Mouse (Mus musculus): ENCODE data around the gene Zfp58. TPM values are rescaled to one million over a fixed set of nuclear protein-coding genes. Genes with fewer than 3 reads are reported as not detected.

Zfp58 gene
- polyA plus RNA-seq (2014; fragmentation: Nextera tagmentation; extraction: Ambion mirVana): 17.9 and 19.6 TPM in 2 replicates

DNA sequence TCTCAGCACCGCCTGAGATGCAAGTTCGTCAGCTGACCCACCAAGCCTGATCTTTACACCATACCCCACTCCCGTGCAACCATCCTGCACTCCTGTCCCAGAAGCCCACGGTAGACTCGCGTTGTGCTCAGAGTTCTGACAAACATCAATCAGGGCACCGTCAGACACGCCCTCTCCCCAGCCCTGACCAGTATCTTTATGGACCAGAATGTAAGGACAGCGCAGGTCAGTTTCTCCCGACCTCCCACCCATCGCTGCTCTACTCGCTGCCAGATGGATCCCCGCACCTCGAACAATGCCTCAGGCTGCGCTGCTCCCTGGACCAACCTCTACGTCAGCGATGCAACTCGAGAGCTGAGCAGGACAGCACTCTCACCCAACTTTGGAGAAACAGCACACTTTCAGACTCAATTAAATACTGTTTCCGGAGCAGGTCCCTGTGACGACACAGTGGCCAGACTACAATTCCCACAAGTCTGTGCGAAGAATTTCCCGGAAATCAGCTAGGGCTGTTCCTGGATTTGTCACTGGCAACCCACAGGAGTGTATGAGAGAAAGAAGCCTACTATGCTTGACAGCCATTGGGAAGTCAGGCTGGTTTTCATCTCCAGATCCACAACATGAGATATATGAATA lies at the start of gene Zfp58:
TSS of gene Zfp58 (minus strand) at position 472 of the 636 bp plus-strand sequence.
- H3K4me3 ChIP-seq (ENCODE audit: low read depth, low read length): peak within 1 kb of the TSS; percentile 75
- WGBS: under 1% methylated on average over 22 of the region's 22 CpGs
- DNase-seq (ENCODE audit: low spot score, missing footprints) (peak; percentile 98), ATAC-seq (ENCODE audit: low FRiP score) (peak; percentile 97)
- no peaks in the 10 kb centered on the region for H3K9me3 ChIP-seq (ENCODE audit: control insufficient read depth, low read length)
- 0 out of 2 replicates have a peak, but pooled peaks cover under 1% of the 10 kb centered on the region for H3K36me3 ChIP-seq (ENCODE audit: control insufficient read depth, insufficient read depth, low read length)
- H3K9ac ChIP-seq (ENCODE audit: low read length): peak within 1 kb of the TSS; percentile 80
- H3K4me2 ChIP-seq: peak within 1 kb of the TSS; percentile 79
- H3K27me3 ChIP-seq (ENCODE audit: control insufficient read depth, insufficient read depth, low read length): no peaks in the 10 kb centered on the region
- peaks cover 6% of the 10 kb centered on the region; the same call in 1 of the 2 replicates for H3K4me1 ChIP-seq (ENCODE audit: control insufficient read depth, insufficient read depth, low read length)
- no peak within 1 kb of the TSS for H3K27ac ChIP-seq (ENCODE audit: low read depth, low read length)

- no peak overlapping the region for H3K4me3 ChIP-seq (ENCODE audit: low read depth, low read length)
- DNase-seq (ENCODE audit: low spot score, missing footprints) (no peak), ATAC-seq (ENCODE audit: low FRiP score) (no peak)
- H3K4me1 ChIP-seq (ENCODE audit: control insufficient read depth, insufficient read depth, low read length): no peaks in the 10 kb centered on the region
- H3K4me2 ChIP-seq: no peak overlapping the region
- H3K9me3 ChIP-seq (ENCODE audit: control insufficient read depth, low read length): no peaks in the 10 kb centered on the region; the same call in 1 of the 2 replicates
- no peak overlapping the region for H3K27ac ChIP-seq (ENCODE audit: low read depth, low read length)
- H3K36me3 ChIP-seq (ENCODE audit: control insufficient read depth, insufficient read depth, low read length): peaks cover 21% of the 10 kb centered on the region
- 92% methylated on average over 1 of the region's 1 CpGs for WGBS
- no peaks in the 10 kb centered on the region for H3K27me3 ChIP-seq (ENCODE audit: control insufficient read depth, insufficient read depth, low read length)
- no peak overlapping the region for H3K9ac ChIP-seq (ENCODE audit: low read length)
Measured at GRCm38 (mm10) chr13:67545941-67546340, 45.6 kb upstream of the Zfp58 start.

GRCm38 (mm10) chr13:67527049-67527730 lies 26.8 kb upstream of the Zfp58 start:
- Histone ChIP-seq H3K27me3 (ENCODE audit: control insufficient read depth, insufficient read depth, low read length) (no peaks in the 10 kb centered on the region), H3K4me3 (ENCODE audit: low read depth, low read length) (no peak overlapping the region), H3K4me1 (ENCODE audit: control insufficient read depth, insufficient read depth, low read length) (peaks cover 8% of the 10 kb centered on the region), H3K9me3 (ENCODE audit: control insufficient read depth, low read length) (no peaks in the 10 kb centered on the region), H3K36me3 (ENCODE audit: control insufficient read depth, insufficient read depth, low read length) (no peaks in the 10 kb centered on the region), H3K27ac (ENCODE audit: low read depth, low read length) (no peak overlapping the region), H3K9ac (ENCODE audit: low read length) (no peak overlapping the region), H3K4me2 (no peak overlapping the region)
- no peak for ATAC-seq (ENCODE audit: low FRiP score)
- DNase-seq (ENCODE audit: low spot score, missing footprints): no peak
- WGBS: 71% methylated on average over 3 of the region's 3 CpGs

DNA sequence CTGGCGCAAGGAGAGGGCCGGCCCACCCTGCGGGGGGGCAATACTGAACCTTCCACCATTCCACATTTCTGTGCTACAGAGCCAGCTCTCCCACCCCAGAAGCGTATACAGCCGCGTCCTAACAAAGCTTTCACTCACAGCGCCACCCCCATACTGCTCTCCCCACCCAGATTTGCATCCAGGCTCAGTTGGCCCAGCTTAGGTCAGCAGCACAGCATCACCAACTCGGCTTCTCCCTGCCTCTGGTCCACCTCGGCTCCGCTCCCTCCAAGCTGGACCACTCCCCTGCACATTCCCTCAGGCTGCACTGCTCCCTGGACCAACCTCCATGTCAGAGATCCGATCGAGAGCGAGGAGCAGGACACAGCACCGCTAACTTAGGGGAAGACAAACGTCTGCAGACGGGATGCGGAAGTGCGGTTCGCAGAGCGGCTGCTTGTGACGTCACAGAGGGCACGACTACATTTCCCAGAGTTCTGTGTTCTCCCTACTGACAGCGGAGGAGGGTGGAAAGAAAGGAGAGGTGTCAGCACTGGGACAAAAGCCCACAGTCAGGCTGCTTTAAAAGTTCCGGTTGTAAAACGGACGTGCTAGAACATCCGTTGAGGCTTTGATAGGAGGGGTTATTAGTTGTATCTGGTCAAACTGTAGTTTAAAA lies 25.5 kb upstream of the Zfp58 start, which contains the start of the genes Gm26965 and Zfp87:
TSS of gene Gm26965 (minus strand) at position 399 of the 658 bp plus-strand sequence.
TSS of gene Zfp87 (minus strand) at position 425 of the 658 bp plus-strand sequence.
- Histone ChIP-seq H3K27me3 (ENCODE audit: control insufficient read depth, insufficient read depth, low read length) (no peaks in the 10 kb centered on the region), H3K4me1 (ENCODE audit: control insufficient read depth, insufficient read depth, low read length) (peaks cover 8% of the 10 kb centered on the region), H3K27ac (ENCODE audit: low read depth, low read length) (0 out of 2 replicates have a peak within 1 kb of the TSS, but pooled peaks have one; percentile 20), H3K4me3 (ENCODE audit: low read depth, low read length) (peak within 1 kb of the TSS; percentile 87), H3K36me3 (ENCODE audit: control insufficient read depth, insufficient read depth, low read length) (no peaks in the 10 kb centered on the region; the same call in 1 of the 2 replicates), H3K9me3 (ENCODE audit: control insufficient read depth, low read length) (no peaks in the 10 kb centered on the region), H3K4me2 (peak within 1 kb of the TSS; percentile 82), H3K9ac (ENCODE audit: low read length) (peak within 1 kb of the TSS; percentile 86)
- DNase-seq (ENCODE audit: low spot score, missing footprints) (peak; percentile 98), ATAC-seq (ENCODE audit: low FRiP score) (peak; percentile 99)
- 0% methylated on average over 27 of the region's 27 CpGs for WGBS

- no peaks in the 10 kb centered on the region for H3K9me3 ChIP-seq (ENCODE audit: control insufficient read depth, low read length)
- no peaks in the 10 kb centered on the region for H3K27me3 ChIP-seq (ENCODE audit: control insufficient read depth, insufficient read depth, low read length)
- no peak overlapping the region for H3K27ac ChIP-seq (ENCODE audit: low read depth, low read length)
- H3K4me2 ChIP-seq: no peak overlapping the region
- H3K4me3 ChIP-seq (ENCODE audit: low read depth, low read length): no peak overlapping the region
- H3K36me3 ChIP-seq (ENCODE audit: control insufficient read depth, insufficient read depth, low read length): no peaks in the 10 kb centered on the region
- ATAC-seq (ENCODE audit: low FRiP score) (0 out of 2 replicates have a peak, but pooled peaks have one; percentile 19), DNase-seq (ENCODE audit: low spot score, missing footprints) (no peak)
- 79% methylated on average over 1 of the region's 1 CpGs for WGBS
- H3K9ac ChIP-seq (ENCODE audit: low read length): peak overlapping the region; percentile 80; the same call in 1 of the 2 replicates
- peaks cover 6% of the 10 kb centered on the region; the same call in 1 of the 2 replicates for H3K4me1 ChIP-seq (ENCODE audit: control insufficient read depth, insufficient read depth, low read length)
Measured at GRCm38 (mm10) chr13:67500908-67501307, 553 bp upstream of the Zfp58 start.

- WGBS: 95% methylated on average over 1 of the region's 1 CpGs
- peaks cover 24% of the 10 kb centered on the region for H3K36me3 ChIP-seq (ENCODE audit: control insufficient read depth, insufficient read depth, low read length)
- DNase-seq (ENCODE audit: low spot score, missing footprints): no peak
- ATAC-seq (ENCODE audit: low FRiP score): no peak
- peaks cover 4% of the 10 kb centered on the region; the same call in 1 of the 2 replicates for H3K9me3 ChIP-seq (ENCODE audit: control insufficient read depth, low read length)
- peaks cover 6% of the 10 kb centered on the region; the same call in 1 of the 2 replicates for H3K4me1 ChIP-seq (ENCODE audit: control insufficient read depth, insufficient read depth, low read length)
- no peak overlapping the region for H3K9ac ChIP-seq (ENCODE audit: low read length)
- H3K4me3 ChIP-seq (ENCODE audit: low read depth, low read length): no peak overlapping the region
- no peak overlapping the region for H3K27ac ChIP-seq (ENCODE audit: low read depth, low read length)
- no peak overlapping the region for H3K4me2 ChIP-seq
- no peaks in the 10 kb centered on the region for H3K27me3 ChIP-seq (ENCODE audit: control insufficient read depth, insufficient read depth, low read length)
Measured at GRCm38 (mm10) chr13:67495631-67496030, 4.7 kb downstream of the Zfp58 start.

GRCm38 (mm10) chr13:67484424-67484811 lies 15.9 kb downstream of the Zfp58 start:
- Histone ChIP-seq H3K9me3 (ENCODE audit: control insufficient read depth, low read length) (no peaks in the 10 kb centered on the region), H3K4me1 (ENCODE audit: control insufficient read depth, insufficient read depth, low read length) (no peaks in the 10 kb centered on the region), H3K36me3 (ENCODE audit: control insufficient read depth, insufficient read depth, low read length) (peaks cover 2% of the 10 kb centered on the region; the same call in 1 of the 2 replicates), H3K27ac (ENCODE audit: low read depth, low read length) (no peak overlapping the region), H3K4me3 (ENCODE audit: low read depth, low read length) (peak overlapping the region; percentile 53), H3K4me2 (peak overlapping the region; percentile 52), H3K9ac (ENCODE audit: low read length) (peak overlapping the region; percentile 59; the same call in 1 of the 2 replicates), H3K27me3 (ENCODE audit: control insufficient read depth, insufficient read depth, low read length) (no peaks in the 10 kb centered on the region)
- no peak for DNase-seq (ENCODE audit: low spot score, missing footprints)
- WGBS: 54% methylated on average over 8 of the region's 8 CpGs
- ATAC-seq (ENCODE audit: low FRiP score): peak; percentile 65

DNA sequence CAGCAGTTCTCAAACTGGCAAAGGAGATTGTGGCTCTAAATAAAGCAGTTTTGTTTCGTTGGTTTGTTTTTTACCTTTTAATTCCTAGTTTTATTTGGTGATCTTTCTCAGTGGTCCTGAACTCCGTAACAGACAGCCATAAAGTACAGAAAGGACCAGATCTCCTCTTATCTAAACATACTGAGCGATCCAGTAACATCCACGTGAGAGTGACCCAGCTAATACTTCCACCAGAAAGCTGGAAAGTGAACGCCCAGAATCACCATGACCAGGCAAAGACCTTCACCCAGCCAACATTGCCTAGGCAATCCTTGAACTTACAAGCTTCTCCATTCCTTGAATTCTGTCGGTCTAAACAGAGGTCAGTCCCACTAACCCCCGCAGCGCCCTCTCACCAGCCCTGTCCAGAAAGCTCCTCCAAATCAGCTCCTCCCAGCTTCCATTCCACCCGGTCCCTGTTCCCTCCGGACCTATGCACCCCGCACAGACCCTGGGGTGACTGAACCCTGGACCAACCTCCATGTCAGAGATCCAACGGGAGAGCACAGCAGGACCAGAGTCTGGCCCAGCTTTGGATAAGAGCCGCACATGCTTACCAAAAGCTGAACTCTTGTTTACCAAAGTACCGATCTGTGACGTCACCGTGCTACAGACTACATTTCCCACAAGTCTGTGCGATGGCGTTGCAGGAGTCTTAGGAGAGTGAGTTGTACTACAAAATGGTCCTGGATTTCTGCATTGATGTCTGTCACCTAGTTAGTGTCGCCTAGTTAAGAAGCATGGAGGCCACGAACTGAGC lies 16.5 kb downstream of the Zfp58 start, which contains the start of gene Zfp874b:
TSS of gene Zfp874b (minus strand) at position 634 of the 799 bp plus-strand sequence.
- peak within 1 kb of the TSS; percentile 59 for H3K9ac ChIP-seq (ENCODE audit: low read length)
- H3K9me3 ChIP-seq (ENCODE audit: control insufficient read depth, low read length): no peaks in the 10 kb centered on the region
- peak; percentile 99 for DNase-seq (ENCODE audit: low spot score, missing footprints)
- H3K4me3 ChIP-seq (ENCODE audit: low read depth, low read length): peak within 1 kb of the TSS; percentile 53
- H3K4me2 ChIP-seq: peak within 1 kb of the TSS; percentile 52
- WGBS: 6% methylated on average over 20 of the region's 20 CpGs
- no peak within 1 kb of the TSS for H3K27ac ChIP-seq (ENCODE audit: low read depth, low read length)
- H3K4me1 ChIP-seq (ENCODE audit: control insufficient read depth, insufficient read depth, low read length): no peaks in the 10 kb centered on the region
- H3K27me3 ChIP-seq (ENCODE audit: control insufficient read depth, insufficient read depth, low read length): no peaks in the 10 kb centered on the region
- peak; percentile 95 for ATAC-seq (ENCODE audit: low FRiP score)
- H3K36me3 ChIP-seq (ENCODE audit: control insufficient read depth, insufficient read depth, low read length): peaks cover 2% of the 10 kb centered on the region; the same call in 1 of the 2 replicates
